Mouse (Mus musculus) hindbrain, embryonic 16.5 days (tissue): Measurements from ENCODE around the gene Gm42517. TPM values are rescaled to one million over a fixed set of nuclear protein-coding genes. Genes with fewer than 3 reads are reported as not detected.

Source experiments
- ATAC-seq: fragments of 200-750 bp; cut with Nextera tagmentation; 2 replicates; pipeline ENCODE4 v1.8.0; 2017; ENCODE audit warnings: moderate TSS enrichment, moderate library complexity
- H3K27ac ChIP-seq: fragments of 300-500 bp; sonication (generic); 2 replicates; pipeline ENCODE4 v1.5.1; 2014; ENCODE audit warnings: low read depth, mild to moderate bottlenecking, control low read depth, low read length, moderate library complexity
- H3K27me3 ChIP-seq: fragments of 300-500 bp; sonication (generic); replicated peaks from 2 replicates; pipeline ENCODE4 v1.6.1; 2014; ENCODE audit warnings: low read length; ENCODE audit not compliant: control insufficient read depth, insufficient read depth
- H3K36me3 ChIP-seq: fragments of 300-500 bp; sonication (generic); 2 replicates; pipeline ENCODE4 v1.6.1; 2014; ENCODE audit warnings: mild to moderate bottlenecking, low read length, moderate library complexity, mixed read lengths; ENCODE audit not compliant: control insufficient read depth, insufficient read depth
- H3K4me1 ChIP-seq: fragments of 300-500 bp; sonication (generic); 2 replicates; pipeline ENCODE4 v1.6.1; 2014; ENCODE audit warnings: low read depth, low read length; ENCODE audit not compliant: control insufficient read depth, insufficient read depth
- H3K4me2 ChIP-seq: fragments of 300-500 bp; sonication (generic); 2 replicates; pipeline ENCODE4 v1.6.1; 2014; ENCODE audit warnings: mild to moderate bottlenecking, low read length, control low read depth, moderate library complexity
- H3K4me3 ChIP-seq: fragments of 300-500 bp; sonication (generic); 2 replicates; pipeline ENCODE4 v1.5.1; 2014; ENCODE audit warnings: mild to moderate bottlenecking, low read length, control low read depth, moderate library complexity
- H3K9ac ChIP-seq: fragments of 300-500 bp; sonication (generic); 2 replicates; pipeline ENCODE4 v1.6.1; 2014; ENCODE audit warnings: low read depth, mild to moderate bottlenecking, control low read depth, low read length, moderate library complexity
- H3K9me3 ChIP-seq: fragments of 300-500 bp; sonication (generic); 2 replicates; pipeline ENCODE4 v1.6.1; 2014; ENCODE audit warnings: mild to moderate bottlenecking, low read length, moderate library complexity; ENCODE audit not compliant: control insufficient read depth
- WGBS: fragments of 180-500 bp; shearing (Covaris S2); extraction: QIAGEN DNeasy Blood & Tissue Kit; methylation state at CpG from one replicate; pipeline ENCODE4 v1.1.7; 2014; 5-methylcytosine and 5-hydroxymethylcytosine counted together
- polyA plus RNA-seq: library from polyadenylated mRNA; unstranded; fragments of >200 nt; fragmentation: Nextera tagmentation; extraction: Ambion mirVana; gene quantifications from 2 replicates; pipeline ENCODE4 v1.2.1, GENCODE M21; 2015

The Gm42517 gene
- polyA plus RNA-seq, 1 experiment from 2014 or later, result 3.6 TPM

GRCm38 (mm10) chr5:108338049-108338448, 29.7 kb downstream of the Gm42517 start:
- Histone ChIP-seq H3K4me3 (no peak overlapping the region), H3K36me3 (peaks cover 6% of the 10 kb centered on the region; the same call in 1 of the 2 replicates), H3K9me3 (no peaks in the 10 kb centered on the region), H3K9ac (no peak overlapping the region), H3K4me1 (no peaks in the 10 kb centered on the region), H3K27me3 (no peaks in the 10 kb centered on the region), H3K27ac (no peak overlapping the region), H3K4me2 (no peak overlapping the region)
- ATAC-seq, result no peak
- WGBS, result 90% methylated on average over 3 of the region's 3 CpGs

DNA sequence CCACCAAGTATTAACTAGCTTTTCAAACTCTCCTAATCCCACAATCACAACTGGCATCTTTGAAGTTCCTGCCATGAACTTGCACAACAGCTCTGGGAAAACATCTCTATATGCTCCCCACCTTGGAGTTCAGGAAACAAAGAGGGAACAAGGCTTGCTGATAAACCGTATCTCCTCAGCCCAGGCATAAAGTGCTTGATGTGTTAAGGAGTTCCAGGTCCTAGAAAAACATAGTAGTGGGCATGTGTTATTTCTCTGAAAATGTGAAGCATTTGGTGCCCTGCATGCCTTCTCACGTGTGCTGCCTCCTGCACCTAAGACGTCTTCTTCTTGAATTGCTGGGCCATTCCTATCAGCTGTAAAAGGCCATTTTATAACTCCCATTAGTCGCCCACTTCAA, 30.3 kb downstream of the Gm42517 start:
- Histone ChIP-seq H3K9ac (no peak overlapping the region), H3K4me2 (no peak overlapping the region), H3K27ac (no peak overlapping the region), H3K4me1 (no peaks in the 10 kb centered on the region), H3K9me3 (no peaks in the 10 kb centered on the region), H3K27me3 (no peaks in the 10 kb centered on the region), H3K36me3 (peaks cover 6% of the 10 kb centered on the region; the same call in 1 of the 2 replicates), H3K4me3 (no peak overlapping the region)
- ATAC-seq, result no peak
- WGBS, result 83% methylated on average over 4 of the region's 4 CpGs

DNA sequence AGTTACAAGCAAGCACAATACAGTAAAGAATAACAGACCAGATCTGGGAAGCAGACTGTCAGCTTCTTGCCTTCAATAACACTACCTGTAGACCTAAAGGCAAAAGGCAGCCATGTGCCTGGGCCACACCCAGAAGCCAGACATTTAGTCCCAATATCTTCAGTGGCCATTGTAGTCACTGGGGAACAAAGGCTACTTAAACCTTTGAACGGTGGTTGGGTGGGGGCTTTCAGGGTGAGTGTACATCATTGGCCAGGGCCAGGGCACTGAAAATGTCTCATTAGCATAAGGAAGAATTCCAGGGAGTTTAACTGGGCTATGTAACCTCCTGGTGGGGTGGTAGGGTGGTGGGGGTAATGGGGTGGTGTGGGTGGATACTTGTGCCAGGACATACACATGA, 36.7 kb downstream of the Gm42517 start:
- Histone ChIP-seq H3K36me3 (peaks cover 8% of the 10 kb centered on the region), H3K4me1 (no peaks in the 10 kb centered on the region), H3K27me3 (no peaks in the 10 kb centered on the region), H3K27ac (no peak overlapping the region), H3K9ac (no peak overlapping the region), H3K9me3 (no peaks in the 10 kb centered on the region), H3K4me3 (no peak overlapping the region), H3K4me2 (no peak overlapping the region)
- no peak for ATAC-seq
- 75% methylated on average over 1 of the region's 1 CpGs for WGBS

Other genes starting within 250 kb of the Gm42517 start
- gene Tmed5, start 235.3 kb downstream of the Gm42517 start, polyA plus RNA-seq, result 25.1 and 30.3 TPM in 2 replicates
- gene Ccdc18, start 235.0 kb downstream of the Gm42517 start, polyA plus RNA-seq, result 2.7 and 3.1 TPM in 2 replicates
- 41.7 and 42.4 TPM in 2 replicates for gene Dr1, start 99.0 kb downstream of the Gm42517 start, polyA plus RNA-seq
- gene Pigg, start 55.3 kb downstream of the Gm42517 start, polyA plus RNA-seq, result 5.1 and 5.3 TPM in 2 replicates
- gene Pde6b, start 20.5 kb upstream of the Gm42517 start, polyA plus RNA-seq, result 0.30 TPM in 1 of 2 replicates, not detected in the other
- 329 and 384 TPM in 2 replicates for gene Atp5k, start 66.5 kb upstream of the Gm42517 start, polyA plus RNA-seq
- 0.20 and 0.29 TPM in 2 replicates for gene Mfsd7a, start 81.0 kb upstream of the Gm42517 start, polyA plus RNA-seq
- gene Pcgf3, start 93.3 kb upstream of the Gm42517 start, polyA plus RNA-seq, result 20.2 and 22.8 TPM in 2 replicates
- 238 and 264 TPM in 2 replicates for gene Cplx1, start 182.1 kb upstream of the Gm42517 start, polyA plus RNA-seq